Mouse (Mus musculus) CD4-positive helper T cell, adult 2 months (primary cell): Measurements from ENCODE around the gene Tada2b.

Source experiments
- DNase-seq: peaks from one replicate; pipeline ENCODE4 v3.0.0-alpha.2; 2012; ENCODE audit warnings: low read depth, missing footprints, low spot score

Gene Tada2b

DNA sequence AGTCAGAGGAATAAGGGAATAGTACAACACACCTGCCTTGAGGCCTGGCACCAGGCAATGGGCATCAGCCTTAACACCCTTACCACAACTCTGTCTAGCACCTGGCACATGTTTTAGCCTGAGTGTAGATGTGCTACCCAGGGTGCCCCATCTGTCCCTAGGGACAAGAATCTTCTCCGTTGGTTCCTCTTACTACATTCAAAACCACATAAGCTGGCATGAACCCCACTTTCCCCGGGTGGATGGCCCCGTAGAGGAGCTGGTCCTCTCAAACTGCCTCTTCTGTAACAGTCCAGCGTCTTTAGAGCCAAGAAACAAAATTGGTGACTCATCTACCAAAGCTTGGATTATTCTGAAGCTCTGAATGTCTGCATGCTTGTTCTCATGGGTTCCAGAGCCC lies 3.7 kb downstream of the Tada2b start:
- DNase-seq, result no peak

DNA sequence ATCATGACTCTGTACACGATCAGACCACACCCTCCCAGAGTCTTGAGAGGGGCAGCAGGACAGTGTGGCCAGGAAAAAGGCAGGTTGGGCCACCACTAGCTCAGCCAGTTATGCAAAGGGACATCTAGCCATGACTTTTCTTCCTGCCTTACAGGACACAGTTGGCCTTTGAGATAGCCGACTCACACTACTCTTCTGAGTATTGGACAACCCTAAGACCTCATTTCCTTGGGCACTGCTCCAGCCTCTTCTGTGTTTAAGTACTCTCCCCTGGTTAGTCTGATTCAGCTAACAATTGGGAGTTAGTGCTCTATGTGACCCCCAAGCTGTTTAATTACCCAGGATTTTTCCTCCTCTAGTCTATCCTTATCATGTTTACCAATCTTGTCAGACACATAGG lies 4.3 kb downstream of the Tada2b start:
- no peak for DNase-seq

DNA sequence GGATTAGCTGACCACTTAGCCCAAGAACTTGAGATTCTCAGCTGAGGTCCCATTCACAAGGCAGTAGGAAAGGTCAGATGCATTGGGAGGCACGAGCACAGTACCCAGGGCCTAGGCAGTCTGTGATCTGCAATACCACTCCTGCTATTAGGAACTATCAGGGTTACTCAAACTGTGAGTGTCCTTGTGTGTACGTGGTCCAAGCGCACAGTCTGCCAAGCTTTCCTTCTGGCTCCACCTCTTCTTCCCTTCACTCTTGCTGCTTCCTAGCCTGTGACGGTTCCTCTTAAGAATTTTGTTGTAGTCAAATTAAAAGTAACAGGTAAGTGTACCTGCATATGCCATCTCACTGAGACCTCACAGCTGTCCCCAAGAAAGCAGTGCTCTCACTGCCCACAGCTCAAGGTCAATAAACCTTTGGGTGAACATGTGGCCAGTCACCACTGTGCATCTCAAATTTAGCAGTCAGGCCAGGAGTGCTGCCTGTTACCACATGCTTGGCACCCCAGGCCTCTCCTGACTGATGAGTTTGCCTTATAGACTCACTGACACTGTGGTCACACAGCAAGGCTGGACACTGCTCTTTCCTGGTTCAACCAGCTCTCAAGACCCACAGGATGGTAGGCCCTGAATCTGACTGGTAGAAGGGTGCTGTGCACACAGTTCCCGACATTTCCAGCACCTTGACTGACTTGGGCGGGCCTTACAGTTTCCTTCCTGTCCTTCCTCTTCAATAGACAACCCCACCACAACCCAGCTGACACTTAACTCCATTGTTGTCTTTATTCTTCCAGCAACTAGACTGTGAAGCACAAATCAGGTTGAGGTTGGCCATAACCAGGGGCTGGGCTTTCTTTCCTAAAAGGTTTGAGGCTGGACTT lies 5.3 kb downstream of the Tada2b start:
- no peak for DNase-seq

DNA sequence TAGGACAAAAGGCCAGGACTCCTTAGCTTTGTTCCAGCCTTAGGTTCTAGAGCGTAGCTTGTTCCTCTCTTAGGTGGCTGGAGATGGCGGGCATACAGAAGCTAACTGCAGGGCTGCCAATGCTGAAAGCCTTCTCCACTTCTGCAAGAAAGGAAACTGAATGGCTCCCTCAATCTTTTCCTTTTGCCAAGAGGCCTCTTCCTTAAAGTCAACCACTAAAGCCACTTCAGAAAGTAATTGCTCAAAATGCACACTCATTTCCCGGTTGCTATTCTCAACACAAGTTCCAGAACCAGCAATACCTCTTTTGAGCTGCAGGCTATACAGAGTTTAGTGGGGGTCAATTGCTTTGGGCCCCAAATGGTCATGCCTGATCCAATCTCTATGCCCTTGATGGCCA lies 6.6 kb downstream of the Tada2b start:
- DNase-seq, result no peak

DNA sequence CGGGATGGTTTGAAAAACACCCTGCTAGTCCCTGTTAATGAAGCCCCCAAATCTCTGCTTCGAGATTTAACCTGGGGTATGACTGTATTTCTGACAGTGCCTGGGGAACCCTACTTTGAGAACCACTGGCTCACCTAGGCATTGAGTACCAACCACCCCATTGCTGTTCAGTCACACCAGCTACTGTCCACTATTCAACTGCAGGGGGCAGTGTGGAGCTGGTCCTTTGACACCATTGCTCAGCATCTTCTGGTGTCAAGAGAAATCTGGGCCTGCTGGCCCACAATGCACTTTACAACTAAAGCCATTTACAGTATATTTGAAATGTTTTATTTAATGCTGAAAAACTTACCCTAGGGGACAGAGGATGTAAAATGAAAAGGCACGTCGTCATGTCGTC lies 9.8 kb downstream of the Tada2b start:
- DNase-seq, result peak; percentile 75

DNA sequence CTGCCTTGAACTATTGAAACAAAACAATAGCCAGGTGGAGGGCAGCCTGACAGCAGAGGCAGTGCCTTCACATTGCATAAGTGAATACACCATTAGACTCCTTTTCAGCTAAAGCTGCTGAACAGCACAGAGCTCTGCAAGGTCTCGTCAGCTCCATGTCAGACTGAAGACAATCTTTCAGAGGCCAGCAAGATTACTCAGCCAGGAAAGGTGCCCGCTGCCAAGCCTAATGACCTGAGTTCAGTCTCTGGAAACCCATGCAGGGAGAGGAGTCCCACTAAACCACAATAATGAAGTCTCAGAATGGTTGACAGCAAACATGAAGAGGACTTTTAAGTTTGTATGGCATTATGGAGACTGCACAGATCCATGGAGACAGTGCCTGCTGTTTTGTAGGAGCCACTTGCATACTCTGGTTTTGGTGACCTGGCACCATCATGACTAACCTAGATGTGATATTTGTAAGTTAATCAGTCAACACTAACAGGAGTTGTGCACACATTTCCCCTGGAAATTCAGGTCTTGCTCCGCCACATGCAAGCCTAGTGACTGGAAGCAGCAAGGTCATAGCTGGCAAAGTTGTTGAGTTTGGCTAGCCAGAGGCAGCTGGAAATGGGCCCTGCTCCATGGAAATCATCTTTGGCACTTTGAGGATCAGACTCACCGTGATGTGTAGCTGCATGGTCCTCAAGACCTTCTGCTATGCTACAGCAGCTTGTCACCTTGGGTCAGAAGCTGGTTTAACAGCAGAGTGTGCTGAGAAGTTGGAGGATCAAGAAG lies 11.0 kb downstream of the Tada2b start:
- DNase-seq, result no peak

DNA sequence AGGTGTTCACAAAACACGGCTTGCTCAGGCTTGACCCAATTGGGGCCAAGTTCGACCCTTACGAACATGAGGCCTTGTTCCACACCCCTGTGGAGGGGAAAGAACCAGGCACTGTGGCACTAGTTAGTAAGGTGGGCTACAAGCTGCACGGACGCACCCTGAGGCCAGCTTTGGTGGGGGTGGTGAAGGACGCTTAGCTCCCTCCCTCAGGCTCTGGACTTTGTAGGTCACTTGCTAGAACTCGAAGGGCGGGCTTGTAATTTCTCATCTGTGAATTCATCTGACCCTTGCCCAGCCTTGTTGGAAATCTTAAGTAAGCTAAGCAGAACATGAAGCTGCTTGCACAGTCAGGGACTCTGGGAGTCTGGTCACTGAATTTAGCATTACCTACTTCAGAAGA lies 12.9 kb downstream of the Tada2b start:
- DNase-seq, result no peak

DNA sequence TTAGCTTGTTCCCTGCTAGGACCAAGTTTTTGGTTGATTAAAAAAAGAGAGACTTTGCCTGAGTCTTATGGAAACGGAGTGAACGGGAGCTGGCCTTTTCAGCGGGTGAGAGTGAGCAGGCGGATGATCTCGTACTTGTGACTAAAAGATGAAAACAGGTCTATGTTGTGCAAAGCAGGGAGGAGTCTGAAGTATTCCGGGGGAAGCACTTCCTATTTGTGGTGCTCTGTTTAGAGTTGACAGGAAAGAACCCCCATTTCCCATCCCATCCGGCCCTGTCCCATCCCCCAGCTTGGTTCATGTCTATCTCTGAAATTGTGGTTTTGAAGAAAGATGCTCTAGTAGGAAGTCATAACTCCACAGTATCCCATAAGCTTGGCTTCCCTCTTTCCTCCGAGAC lies 18.2 kb downstream of the Tada2b start:
- peak; percentile 21 for DNase-seq

DNA sequence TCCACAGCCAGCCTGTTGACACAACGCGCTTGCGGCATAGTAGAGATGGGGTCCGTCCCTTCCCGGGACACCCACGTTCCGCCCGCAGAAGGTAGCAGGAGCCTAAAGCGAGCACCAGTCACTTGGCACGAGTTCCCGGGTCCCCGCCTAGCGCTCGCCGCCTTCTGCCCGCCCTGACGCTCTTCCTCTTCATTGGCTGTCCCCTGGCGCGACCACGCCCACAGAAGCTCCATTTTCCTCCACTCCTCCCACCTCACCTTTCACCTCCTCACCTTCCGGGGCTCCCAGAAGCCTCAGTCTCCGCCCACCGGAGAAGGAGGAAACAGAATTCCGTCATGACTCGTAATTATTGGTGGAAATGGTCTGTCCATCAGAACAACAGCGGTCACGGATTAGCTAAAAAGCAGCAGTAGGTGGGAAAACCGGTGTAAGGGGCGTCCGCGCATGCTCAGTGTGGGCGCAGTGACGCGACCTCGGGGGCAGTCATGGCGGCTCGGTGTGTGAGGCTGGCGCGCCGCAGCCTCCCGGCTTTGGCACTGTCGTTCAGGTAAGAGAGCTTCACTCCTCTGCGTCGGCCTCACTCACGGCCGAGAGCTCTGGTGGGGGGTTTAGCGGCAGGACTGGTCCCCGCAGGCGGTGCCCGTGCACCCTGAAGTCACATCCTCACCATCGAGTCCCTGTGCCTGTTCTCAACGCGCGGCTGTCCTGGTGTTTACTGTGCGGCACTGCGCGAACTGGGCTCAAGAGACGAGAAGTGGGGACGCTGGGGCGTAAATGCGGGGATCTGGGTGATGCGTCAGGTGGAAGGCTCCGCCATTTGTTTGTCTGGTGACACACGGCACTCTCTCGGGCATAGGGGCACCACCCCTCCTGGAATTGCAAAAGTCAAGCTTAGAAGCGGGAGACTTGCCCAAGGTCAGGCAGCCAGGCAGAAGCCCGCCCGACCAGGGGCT lies 19.1 kb downstream of the Tada2b start, which contains the start of gene Grpel1:
Gene Grpel1 (plus strand): TSS at position 290 of the 953 bp plus-strand sequence.
- DNase-seq, result peak; percentile 100

DNA sequence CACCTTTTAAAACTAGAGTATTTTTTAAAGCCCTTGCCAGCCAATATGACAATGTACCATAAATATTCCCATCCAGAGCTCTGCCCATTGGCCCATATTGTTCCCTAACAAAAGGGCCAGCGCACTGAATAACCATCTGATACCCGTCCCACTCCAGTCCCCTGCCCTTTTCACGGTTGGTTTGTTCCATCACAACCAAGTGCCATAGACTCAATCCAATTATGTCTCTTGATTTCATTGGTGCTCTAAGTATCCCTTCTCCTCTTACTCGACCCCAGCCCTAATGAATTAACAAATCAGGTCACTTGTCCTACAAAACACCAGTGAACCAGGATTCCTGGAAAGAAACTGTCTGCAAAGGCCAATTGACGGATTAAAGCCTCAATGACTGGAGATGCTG lies 20.7 kb downstream of the Tada2b start:
- no peak for DNase-seq

DNA sequence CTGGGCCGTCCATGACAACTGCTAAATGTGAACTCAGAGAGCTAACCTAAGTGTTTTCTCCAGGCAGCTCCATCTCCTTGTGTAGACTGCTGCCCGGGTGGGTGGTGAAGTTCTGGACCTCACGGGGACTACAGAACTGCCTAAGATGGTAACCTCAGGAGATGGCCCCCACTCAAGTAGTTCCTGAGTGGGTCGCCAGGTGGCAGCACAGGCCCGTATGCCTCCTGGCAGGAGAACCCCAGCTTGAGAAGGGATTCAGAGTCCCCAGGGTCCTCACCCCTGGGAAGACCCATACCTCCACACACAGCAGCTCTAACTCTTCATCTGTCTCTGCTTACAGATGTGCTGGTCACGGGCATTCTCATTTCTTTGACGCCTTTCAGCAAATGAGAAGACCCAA lies 21.3 kb downstream of the Tada2b start:
- peak; percentile 82 for DNase-seq

DNA sequence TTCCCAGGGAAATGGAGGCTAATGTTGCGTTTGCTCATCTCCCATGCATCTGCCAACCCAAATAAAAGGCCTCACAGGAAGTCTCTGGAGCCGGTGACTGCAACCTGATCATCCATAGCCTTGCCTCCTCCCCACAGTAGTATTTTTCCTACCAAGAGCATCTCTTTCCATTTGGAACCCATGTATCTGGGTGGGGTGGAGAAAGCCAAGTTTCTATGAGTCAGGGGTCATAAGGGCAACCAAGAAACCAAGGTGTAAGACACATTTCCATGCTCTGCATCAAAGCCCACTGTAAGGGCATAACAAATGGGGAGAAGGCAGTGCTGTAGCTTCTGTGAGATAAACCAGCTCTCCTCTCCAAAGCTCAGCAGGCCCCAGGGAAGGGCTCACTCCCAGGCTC lies 22.9 kb downstream of the Tada2b start:
- no peak for DNase-seq

DNA sequence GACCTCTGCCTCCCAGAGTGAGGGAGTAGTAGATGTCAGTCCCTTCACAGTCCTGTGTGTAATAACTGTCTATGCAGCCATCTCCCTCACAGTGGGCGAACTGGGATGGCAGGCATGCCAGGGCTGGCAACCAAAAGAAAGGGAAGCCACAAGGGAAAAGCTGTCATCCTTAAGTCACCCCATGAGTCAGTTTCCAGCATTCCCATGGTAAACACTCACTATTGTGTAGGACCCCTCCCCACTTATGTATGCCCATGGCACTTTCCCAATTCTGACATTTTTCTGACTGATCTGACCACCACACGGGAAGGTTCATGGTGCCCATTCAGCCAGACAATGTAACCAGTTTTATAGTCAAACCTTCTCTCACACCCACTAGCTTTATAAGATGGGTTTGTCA lies 23.4 kb downstream of the Tada2b start:
- no peak for DNase-seq

DNA sequence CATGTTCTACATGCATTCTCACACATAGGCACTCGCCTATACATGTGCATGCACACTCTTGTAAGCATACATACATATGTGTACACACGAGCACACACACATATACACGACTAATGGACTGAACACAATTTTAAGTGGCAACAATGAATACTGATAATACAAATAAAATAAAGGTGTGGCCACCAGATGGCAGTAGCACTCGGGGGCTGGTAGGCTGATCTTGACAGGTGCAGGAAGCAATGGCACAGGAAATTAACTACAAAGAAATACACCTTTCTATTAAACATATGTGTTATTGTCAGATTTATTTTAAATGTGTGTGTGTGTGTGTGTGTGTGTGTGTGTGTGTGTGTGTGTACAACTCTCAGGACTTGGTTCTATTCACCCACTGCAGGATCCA lies 25.2 kb downstream of the Tada2b start:
- peak; percentile 71 for DNase-seq

DNA sequence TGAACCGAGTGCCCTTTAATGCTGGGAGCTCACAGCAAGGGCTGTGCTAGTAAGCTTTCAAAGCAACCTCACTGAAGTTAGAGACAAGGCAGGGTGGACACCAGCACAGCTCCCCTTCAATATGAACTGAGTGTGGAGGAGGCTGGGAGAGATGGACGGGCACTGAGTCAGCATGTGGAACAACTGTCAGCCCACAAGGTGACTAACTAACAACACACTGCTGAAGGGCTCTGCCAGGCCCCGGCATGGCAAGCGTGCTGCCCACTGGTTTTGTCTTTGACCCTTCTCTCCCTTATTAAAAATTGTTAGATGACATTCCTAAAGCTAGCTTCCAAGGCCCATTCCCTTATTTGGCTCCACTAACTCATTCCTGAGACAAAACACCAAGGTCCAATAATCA lies 26.4 kb downstream of the Tada2b start:
- DNase-seq, result no peak

DNA sequence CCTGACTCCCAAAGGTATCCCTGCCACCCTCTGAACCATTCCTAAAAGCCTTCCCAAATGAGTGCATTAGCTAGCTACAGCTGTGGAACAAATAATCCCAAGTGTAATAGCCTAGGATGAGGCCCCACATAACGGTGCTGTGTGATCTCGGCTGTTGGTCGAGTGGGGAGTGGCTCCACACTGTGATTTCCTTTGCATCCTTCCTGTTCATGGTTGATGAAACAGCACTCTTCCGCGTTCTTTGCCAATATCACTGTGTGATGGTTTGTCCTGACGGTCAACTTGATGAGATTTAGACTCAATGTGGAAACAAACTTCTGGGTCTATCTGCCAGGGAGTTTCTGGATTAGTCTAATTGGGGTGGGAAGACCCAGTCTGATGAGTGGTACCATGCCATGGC lies 31.3 kb downstream of the Tada2b start:
- no peak for DNase-seq

DNA sequence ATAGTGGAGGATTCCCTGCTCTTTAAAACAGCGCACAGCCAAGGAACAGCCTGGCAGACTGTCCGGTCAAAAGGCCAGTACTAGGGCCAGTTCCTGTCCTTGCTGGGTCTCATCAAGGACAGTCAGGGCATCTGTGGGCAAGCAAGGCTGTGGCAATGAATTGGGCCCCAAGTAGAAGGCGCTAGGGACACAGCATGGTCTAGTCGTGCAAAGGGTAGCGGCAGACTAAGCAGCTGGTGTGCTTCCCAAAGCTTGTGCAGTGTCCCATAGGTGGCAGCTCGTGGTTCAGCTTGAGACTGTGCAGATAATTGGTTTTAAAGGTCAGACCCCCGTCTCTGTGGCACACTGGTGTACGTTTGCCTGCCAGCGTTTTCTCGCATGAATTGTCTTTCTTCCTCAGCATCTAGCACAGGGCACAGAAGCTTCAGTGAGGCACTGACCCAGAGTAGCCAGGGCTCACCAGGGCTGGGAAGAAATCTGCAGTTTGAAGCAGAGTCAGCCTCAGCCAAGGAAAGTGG lies 32.2 kb downstream of the Tada2b start:
- no peak for DNase-seq

DNA sequence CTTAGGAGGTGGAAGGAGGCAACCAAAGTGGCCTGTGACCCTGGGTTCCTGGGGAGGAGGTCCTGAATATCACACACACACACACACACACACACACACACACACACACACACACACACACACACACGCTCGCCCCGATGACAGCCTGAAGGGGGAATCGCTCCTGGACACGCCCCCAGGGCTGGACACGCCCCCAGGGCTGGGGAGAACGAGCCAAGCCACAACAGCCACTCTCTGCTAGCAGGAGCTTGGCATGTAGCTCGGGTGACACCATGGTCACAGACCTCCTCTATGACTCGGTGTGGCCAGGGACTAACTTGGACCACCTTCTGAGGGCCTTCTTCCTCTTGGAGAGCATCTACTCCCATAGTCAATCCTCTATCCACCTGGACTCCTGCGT lies 33.0 kb downstream of the Tada2b start:
- DNase-seq, result no peak

DNA sequence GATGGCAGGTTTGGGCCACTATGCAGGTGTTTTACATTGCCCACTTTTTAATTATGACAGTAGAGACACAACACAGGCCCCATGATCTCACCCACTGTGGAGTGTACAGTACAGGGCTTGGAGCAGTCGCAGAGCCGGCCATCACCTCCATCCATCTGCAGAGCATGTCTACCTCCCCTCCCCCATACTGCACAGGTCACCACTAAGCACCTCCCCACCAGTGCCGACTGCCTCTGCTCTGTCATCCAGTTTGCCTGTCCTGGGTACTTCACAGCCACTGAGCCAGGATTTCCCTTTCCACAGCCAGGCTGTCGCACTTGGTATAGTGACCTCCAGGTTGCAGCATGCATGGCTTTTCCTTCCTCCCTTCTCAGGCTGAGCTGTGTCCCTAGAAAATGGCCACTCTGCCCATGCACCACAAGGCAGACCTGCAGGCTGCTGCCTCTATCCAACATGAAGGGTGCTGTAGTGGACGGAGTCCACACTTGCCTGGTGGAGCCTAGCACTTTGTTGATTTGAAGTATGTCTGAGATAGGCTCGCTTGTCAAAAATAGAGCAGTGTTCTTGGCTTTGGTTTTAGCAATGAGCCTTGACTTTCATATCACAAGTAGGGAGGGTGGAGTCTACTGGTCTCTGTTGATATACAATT lies 34.3 kb downstream of the Tada2b start:
- DNase-seq, result no peak

DNA sequence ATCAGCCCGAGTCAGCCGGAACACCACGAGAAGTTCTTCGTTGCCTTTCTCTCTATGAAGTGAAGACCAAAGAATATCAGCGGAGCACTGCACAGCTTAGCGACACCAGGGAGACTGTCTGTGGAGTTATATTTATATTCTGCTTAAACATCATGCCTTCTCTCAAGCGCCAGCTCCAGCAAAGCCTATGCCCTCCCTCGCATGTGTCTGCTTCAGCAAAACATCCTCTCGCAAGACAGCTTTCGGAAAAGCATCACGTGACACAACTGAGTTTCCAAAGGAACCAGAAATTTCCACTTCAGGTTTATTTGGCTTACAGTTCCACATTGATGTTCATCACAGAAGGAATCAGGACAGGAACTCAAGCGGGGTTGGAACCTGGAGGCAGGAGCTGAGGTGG lies 36.2 kb downstream of the Tada2b start:
- no peak for DNase-seq
